Mouse (Mus musculus): ENCODE results near the gene Apob. TPM values are rescaled to one million over a fixed set of nuclear protein-coding genes. Genes with fewer than 3 reads are reported as not detected.

Apob gene
- 0.09 TPM in 1 of 2 replicates, not detected in the other for polyA plus RNA-seq (2015; fragmentation: Nextera tagmentation; extraction: Ambion mirVana)

DNA sequence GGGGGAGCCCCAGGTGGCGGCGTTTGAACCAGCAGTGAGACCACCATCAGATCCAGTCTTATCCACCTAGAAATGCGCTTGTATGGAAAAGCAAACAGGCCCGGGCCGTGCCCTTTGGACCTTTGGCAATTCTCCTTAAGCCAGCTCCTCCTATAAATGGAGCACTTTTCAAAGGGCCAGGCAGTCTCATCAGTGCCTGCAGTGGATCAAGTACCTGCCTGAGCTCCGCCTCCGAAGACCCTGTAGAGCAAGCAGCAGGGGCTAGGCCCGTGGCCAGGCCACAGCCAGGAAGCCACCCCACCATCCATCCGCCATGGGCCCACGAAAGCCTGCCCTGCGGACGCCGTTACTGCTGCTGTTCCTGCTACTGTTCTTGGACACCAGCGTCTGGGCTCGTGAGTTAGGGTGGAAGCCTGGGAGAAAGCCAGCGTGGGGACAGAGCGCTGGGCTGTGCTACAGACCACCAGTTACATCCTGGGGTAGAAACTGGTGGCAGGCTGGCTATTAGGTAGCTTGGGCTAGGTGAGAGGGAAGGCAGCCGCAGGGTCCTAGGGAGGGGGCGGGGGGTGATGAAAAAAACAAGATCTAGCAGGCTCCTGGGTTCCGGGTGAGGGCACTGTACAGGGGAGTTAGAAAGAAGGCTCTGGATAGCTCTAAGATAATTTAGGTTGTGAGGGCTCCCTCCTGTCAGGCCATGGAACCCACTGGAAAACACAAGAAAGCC lies at the start of gene Apob:
Gene Apob, plus strand, starts transcription at position 183 of the 724 bp plus-strand sequence.
- no peak within 1 kb of the TSS for H3K27ac ChIP-seq
- 89% methylated on average over 20 of the region's 20 CpGs for WGBS
- H3K4me2 ChIP-seq = peak within 1 kb of the TSS; percentile 14; the same call in 1 of the 2 replicates
- no peaks in the 10 kb centered on the region for H3K9me3 ChIP-seq (replicated peaks)
- no peak within 1 kb of the TSS for H3K4me3 ChIP-seq
- ATAC-seq = no peak
- H3K36me3 ChIP-seq (ENCODE audit: poor library complexity, severe bottlenecking) = no peaks in the 10 kb centered on the region
- no peaks in the 10 kb centered on the region for H3K27me3 ChIP-seq
- H3K9ac ChIP-seq = no peak within 1 kb of the TSS
- no peaks in the 10 kb centered on the region for H3K4me1 ChIP-seq

DNA sequence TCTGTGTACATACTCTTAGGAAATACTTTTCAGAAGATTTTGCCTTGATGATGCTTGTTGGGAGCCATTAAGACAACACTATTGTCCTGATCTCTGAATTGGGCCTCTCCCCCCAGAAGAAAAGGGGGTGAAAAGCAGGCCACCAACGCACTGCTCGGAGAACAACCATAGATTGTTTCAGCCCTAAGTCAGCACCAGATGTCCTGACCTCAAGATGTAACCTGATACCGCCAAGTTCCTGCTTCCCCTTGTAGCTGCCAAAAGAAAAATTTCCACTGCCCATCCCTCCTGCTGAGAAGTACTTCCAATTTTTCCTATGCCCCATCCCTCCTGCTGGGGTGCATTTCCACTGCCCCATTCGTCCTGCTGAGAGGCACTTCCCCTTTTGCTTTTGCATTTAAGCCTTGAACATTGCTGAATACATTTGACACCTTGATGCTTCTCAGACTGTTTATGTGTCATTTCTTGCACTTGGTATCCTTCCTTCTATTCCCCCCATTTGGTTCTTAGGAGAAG lies 45.0 kb upstream of the Apob start:
- Histone ChIP-seq H3K27ac (no peak overlapping the region), H3K4me1 (no peaks in the 10 kb centered on the region), H3K4me2 (no peak overlapping the region), H3K27me3 (no peaks in the 10 kb centered on the region), H3K36me3 (ENCODE audit: poor library complexity, severe bottlenecking) (no peaks in the 10 kb centered on the region), H3K4me3 (no peak overlapping the region), H3K9me3 (replicated peaks) (no peaks in the 10 kb centered on the region), H3K9ac (no peak overlapping the region)
- WGBS = 65% methylated on average over 4 of the region's 4 CpGs
- ATAC-seq = no peak

DNA sequence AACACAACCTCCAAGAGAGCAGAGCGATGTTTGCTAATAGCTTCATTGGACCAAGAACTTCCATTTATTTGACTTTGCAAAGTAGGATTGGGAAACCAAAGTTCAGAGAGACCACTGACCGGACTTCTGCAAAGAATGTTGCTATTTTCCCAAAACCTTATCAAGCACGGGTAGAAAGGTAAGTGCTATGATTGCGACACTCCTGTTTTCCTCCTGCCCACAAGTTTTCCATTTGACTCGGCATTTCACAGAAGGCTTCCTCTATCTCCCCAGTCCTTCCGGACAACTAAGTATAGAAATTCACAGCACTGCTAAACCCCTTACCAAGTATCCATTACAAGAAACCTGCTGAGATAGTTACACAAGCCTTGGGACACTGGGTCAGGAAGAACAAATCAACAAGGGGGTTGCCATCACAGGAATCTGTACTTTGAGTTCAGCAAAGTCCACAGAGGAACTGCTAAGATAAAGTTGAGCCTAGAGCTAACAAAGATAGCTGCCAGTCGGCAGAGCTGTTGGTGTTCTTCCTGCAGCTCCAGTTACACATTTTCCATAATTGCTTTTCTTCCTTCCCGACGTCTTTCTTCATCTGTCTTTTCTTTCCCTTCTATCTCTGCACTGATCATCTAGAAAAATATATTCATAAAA lies 27.2 kb upstream of the Apob start:
- H3K4me1 ChIP-seq = no peaks in the 10 kb centered on the region
- no peak overlapping the region for H3K27ac ChIP-seq
- ATAC-seq = no peak
- no peak overlapping the region for H3K4me2 ChIP-seq
- H3K9ac ChIP-seq = no peak overlapping the region
- no peaks in the 10 kb centered on the region for H3K9me3 ChIP-seq (replicated peaks)
- WGBS = 88% methylated on average over 9 of the region's 9 CpGs
- H3K36me3 ChIP-seq (ENCODE audit: poor library complexity, severe bottlenecking) = no peaks in the 10 kb centered on the region
- no peak overlapping the region for H3K4me3 ChIP-seq
- H3K27me3 ChIP-seq = no peaks in the 10 kb centered on the region

DNA sequence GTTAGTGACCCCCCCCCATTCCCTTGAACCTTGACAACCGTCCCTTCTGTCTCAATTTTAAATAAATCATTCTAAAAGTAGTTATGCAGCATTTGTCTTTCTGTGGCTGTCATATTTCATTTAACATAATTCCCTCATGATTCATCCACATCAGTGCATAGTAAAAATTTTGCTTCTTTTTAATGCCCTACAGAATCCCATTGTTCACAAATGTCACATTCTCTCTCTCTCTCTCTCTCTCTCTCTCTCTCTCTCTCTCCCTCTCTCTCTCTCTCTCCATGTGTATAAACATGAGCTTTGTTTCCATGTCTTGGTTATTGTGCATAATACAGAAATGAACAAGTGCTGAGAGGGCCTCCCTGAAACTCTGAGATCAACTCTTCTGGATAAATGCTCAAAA lies 18.6 kb upstream of the Apob start:
- Histone ChIP-seq H3K9ac (no peak overlapping the region), H3K36me3 (ENCODE audit: poor library complexity, severe bottlenecking) (no peaks in the 10 kb centered on the region), H3K27ac (no peak overlapping the region), H3K4me3 (no peak overlapping the region), H3K4me1 (no peaks in the 10 kb centered on the region), H3K9me3 (replicated peaks) (no peaks in the 10 kb centered on the region), H3K4me2 (no peak overlapping the region), H3K27me3 (no peaks in the 10 kb centered on the region)
- WGBS = 84% methylated on average over 1 of the region's 1 CpGs
- ATAC-seq = no peak

DNA sequence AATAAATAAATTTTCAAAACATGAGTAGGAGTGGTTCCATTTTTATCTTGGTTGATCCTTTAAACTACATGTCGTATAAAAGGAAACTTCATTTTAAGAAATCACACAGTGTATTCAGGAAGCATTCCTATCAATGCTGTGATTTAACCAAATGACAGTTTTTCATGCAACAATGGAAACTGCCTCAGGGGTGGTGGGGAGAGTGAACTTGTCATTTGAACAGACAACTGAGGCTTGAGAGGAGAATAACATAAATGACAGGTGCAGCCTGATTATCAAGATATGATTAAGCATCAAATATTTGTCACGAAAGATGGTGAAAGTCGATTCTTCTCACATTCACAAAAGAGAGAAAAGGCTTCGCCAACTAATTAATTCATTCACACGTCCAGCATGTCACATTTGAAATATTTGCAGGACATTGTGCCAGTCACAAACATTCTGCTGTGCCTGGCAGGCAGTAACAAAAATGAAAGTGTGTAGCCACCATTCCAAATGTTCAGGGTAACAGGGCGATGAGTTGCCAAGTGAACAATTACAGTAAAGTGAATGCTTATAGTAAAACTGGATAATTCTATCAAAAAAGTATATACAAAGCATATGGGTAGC lies 18.0 kb upstream of the Apob start:
- Histone ChIP-seq H3K9ac (no peak overlapping the region), H3K9me3 (replicated peaks) (no peaks in the 10 kb centered on the region), H3K4me2 (no peak overlapping the region), H3K36me3 (ENCODE audit: poor library complexity, severe bottlenecking) (no peaks in the 10 kb centered on the region), H3K4me3 (no peak overlapping the region), H3K27ac (no peak overlapping the region), H3K4me1 (no peaks in the 10 kb centered on the region), H3K27me3 (no peaks in the 10 kb centered on the region)
- 71% methylated on average over 6 of the region's 6 CpGs for WGBS
- ATAC-seq = peak; percentile 62; the same call in 1 of the 2 replicates

DNA sequence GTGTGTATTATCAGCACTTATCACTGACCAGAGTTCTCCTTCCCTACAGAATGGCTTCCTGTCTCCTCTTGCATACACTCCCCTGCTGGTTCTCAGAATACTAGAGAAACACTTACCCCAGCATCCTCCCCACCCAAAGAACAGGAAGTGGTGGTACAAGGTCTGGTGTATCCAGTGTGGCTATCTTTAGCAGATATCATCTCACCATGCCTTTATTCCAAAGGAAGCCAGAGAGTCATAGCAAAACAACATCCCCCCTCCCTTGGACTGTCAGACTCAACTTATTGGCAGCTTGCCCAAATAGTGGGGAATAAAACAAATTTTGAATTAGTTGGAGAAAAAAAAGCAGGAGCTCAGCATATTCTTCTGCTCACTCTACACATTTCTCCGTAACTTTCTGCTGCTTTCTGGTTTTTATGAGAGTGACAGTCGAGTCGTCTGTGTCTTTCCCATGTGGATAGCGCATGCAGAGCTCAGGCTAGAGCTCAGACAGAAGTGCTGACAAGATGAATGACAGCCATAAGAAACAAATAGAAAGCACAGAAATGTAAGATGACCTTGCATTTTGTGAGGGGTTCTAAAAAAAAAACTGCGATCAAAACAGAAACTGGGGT lies 15.0 kb upstream of the Apob start:
- WGBS = 77% methylated on average over 5 of the region's 5 CpGs
- H3K27ac ChIP-seq = no peak overlapping the region
- H3K9ac ChIP-seq = no peak overlapping the region
- no peaks in the 10 kb centered on the region for H3K9me3 ChIP-seq (replicated peaks)
- H3K4me1 ChIP-seq = no peaks in the 10 kb centered on the region
- H3K4me3 ChIP-seq = no peak overlapping the region
- H3K27me3 ChIP-seq = no peaks in the 10 kb centered on the region
- H3K36me3 ChIP-seq (ENCODE audit: poor library complexity, severe bottlenecking) = no peaks in the 10 kb centered on the region
- peak; percentile 48; the same call in 1 of the 2 replicates for ATAC-seq
- H3K4me2 ChIP-seq = no peak overlapping the region

DNA sequence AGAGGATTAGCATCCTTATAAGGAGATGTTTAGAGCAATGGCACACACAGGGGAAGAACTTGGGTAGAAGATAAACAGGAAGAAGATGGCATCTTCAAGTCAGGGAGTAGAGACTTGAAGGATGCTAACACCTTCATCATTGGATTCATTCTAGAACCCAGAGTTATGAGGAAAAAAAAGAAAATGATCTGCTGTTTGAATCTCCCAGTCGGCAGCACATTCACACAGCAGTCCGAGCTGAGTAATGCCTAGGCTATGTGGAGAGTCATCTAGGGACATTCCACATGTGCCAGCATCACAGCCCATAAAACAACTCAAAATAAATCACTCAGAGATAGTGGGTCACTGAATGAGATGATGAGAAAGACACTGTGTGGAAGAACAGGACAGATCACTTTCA lies 10.2 kb upstream of the Apob start:
- ATAC-seq = no peak
- 98% methylated on average over 2 of the region's 2 CpGs for WGBS

DNA sequence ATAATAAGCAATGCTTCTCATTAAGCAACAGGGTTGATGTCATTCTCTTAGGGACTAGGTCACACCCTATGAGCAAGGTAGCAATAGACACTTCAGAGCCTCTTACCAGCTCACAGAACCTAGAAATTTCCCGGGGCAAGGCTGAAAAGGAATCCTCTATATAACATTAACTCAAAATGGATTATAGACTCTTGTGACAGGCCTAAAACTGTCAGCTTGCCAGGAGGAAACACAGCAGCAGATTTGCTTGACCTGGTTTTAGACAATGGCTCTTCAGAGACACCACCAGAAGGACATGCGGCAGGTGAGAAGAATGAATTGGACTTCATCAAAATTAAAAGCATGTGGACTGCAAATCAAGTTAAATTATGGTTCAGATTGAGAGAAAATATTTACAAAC lies 7.1 kb upstream of the Apob start:
- no peak overlapping the region for H3K4me3 ChIP-seq
- H3K9me3 ChIP-seq (replicated peaks) = no peaks in the 10 kb centered on the region
- no peak overlapping the region for H3K27ac ChIP-seq
- no peak overlapping the region for H3K9ac ChIP-seq
- ATAC-seq = no peak
- WGBS = 89% methylated on average over 2 of the region's 2 CpGs
- H3K27me3 ChIP-seq = no peaks in the 10 kb centered on the region
- no peak overlapping the region for H3K4me2 ChIP-seq
- H3K36me3 ChIP-seq (ENCODE audit: poor library complexity, severe bottlenecking) = no peaks in the 10 kb centered on the region
- H3K4me1 ChIP-seq = no peaks in the 10 kb centered on the region

More for the DNA sequence above, 10.2 kb upstream of the Apob start:
- Histone ChIP-seq H3K36me3 (ENCODE audit: poor library complexity, severe bottlenecking) (no peaks in the 10 kb centered on the region), H3K4me3 (no peak overlapping the region), H3K4me1 (no peaks in the 10 kb centered on the region), H3K4me2 (no peak overlapping the region), H3K27ac (no peak overlapping the region), H3K27me3 (no peaks in the 10 kb centered on the region), H3K9me3 (replicated peaks) (no peaks in the 10 kb centered on the region), H3K9ac (no peak overlapping the region)

DNA sequence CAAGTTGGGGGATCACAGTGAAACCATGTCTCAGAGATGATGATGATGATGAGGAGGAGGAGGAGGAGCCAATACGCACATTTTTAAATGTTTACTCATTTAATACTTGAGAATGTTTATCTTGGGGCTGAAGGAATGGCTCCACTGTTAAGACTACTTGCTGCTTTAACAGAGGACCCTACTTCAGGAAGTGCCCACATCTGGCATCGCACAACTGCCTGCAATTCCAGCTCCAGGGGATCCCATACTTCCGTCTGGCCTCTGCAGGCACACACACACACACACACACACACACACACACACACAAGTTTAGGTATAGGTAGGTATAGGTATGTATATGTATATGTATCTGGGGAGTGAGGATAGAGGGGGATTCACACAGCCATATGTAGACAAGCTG lies 6.6 kb upstream of the Apob start:
- ATAC-seq = no peak
- no peaks in the 10 kb centered on the region for H3K9me3 ChIP-seq (replicated peaks)
- 92% methylated on average over 3 of the region's 3 CpGs for WGBS
- no peaks in the 10 kb centered on the region for H3K36me3 ChIP-seq (ENCODE audit: poor library complexity, severe bottlenecking)
- H3K9ac ChIP-seq = no peak overlapping the region
- H3K4me2 ChIP-seq = no peak overlapping the region
- no peaks in the 10 kb centered on the region for H3K27me3 ChIP-seq
- H3K4me1 ChIP-seq = no peaks in the 10 kb centered on the region
- no peak overlapping the region for H3K27ac ChIP-seq
- H3K4me3 ChIP-seq = no peak overlapping the region

DNA sequence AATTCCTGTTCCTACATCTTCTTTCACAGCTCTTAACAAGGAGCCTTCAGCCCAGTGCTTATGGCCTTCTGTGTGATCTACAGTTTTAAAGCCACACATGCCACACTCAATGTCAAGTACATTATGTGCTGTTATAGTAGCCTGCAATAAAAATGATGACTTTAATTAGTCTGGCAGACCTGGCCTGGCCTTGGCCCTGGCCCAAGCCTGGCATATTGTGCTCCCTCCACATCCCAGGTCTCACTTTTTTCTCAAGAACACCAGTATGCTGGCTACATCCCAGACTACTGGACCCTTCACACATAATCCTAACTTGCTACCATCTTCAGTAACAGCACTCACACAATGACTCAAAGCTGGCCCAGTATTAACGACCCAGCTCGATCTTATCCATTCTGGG lies 5.7 kb upstream of the Apob start:
- H3K4me3 ChIP-seq = no peak overlapping the region
- H3K9me3 ChIP-seq (replicated peaks) = no peaks in the 10 kb centered on the region
- H3K9ac ChIP-seq = no peak overlapping the region
- H3K27ac ChIP-seq = no peak overlapping the region
- H3K27me3 ChIP-seq = no peaks in the 10 kb centered on the region
- no peak for ATAC-seq
- WGBS = 79% methylated on average over 2 of the region's 2 CpGs
- H3K36me3 ChIP-seq (ENCODE audit: poor library complexity, severe bottlenecking) = no peaks in the 10 kb centered on the region
- no peak overlapping the region for H3K4me2 ChIP-seq
- no peaks in the 10 kb centered on the region for H3K4me1 ChIP-seq

DNA sequence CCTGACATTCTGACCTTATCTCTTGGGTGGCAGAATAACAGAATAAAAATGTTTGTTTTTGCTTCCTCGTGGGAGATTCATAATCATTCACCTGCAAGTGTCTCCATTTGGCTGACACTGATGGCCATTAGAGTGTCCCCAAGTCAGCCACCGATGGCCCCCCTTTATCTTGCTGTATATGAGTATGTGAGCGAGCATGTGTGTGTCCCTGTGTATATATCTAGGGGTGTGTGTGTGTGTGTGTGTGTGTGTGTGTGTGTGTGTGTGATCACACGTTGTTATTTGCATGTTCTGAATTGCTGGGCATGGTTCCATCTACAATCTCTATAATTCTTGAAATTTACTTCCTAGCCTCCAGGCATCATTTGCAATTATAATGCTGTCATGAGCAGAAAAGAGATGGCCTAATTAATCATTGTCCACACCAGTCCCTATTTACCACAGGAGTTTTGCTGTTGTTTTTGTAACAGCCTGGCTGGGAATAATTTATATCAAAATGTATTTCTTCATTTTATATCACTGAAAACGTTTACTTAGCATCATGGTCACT lies 3.6 kb upstream of the Apob start:
- H3K4me2 ChIP-seq = no peak overlapping the region
- ATAC-seq = peak; percentile 39; the same call in 1 of the 2 replicates
- no peaks in the 10 kb centered on the region for H3K27me3 ChIP-seq
- H3K27ac ChIP-seq = no peak overlapping the region
- no peak overlapping the region for H3K4me3 ChIP-seq
- no peak overlapping the region for H3K9ac ChIP-seq
- H3K9me3 ChIP-seq (replicated peaks) = no peaks in the 10 kb centered on the region
- 47% methylated on average over 5 of the region's 5 CpGs for WGBS
- H3K4me1 ChIP-seq = no peaks in the 10 kb centered on the region
- H3K36me3 ChIP-seq (ENCODE audit: poor library complexity, severe bottlenecking) = no peaks in the 10 kb centered on the region
